In the genomic region with DNA sequence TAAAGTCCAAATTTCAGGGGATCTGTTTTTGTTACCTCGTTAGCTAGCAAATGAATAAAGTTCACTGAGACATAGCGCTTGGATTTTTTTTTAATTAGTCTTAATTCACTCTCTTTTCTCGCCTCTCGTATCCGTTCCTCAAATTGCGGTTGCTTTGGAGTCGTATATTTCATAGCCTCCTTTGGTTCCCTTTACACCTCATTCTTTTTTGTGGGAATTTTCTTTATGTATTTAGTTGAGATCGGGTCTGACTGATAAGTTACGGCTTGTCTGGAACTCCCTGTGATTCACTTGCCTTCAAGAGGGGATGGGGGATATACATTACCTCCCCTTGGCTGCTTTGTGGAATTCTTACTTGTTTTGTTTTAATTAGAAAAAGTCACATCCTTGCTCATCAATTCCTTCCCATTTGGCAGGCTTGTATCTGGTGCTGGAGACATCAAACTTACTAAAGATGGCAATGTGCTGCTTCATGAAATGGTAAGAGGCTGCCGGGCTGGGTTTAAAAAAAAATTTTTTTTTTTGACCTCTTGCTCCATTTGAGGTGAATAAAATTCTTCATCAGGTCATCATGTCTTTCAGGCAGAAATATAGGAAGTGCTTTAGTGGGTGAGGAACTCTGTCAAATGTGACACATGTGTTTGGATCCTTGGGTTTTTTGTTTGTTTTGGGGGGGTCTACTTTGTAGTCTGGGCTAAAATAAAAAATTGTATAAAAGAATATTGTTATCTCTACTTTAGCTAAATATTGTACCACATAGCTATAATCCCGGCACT, we compare ENCODE assay signal across 8 mouse cellular contexts. TPM values are rescaled to one million over a fixed set of nuclear protein-coding genes. Genes with fewer than 3 reads are reported as not detected.
DNase-seq lines count a peak whose midpoint lies in the region; ATAC-seq and TF ChIP-seq lines count a peak whose summit lies in the region.

No protein-coding gene starts in this region.

- H3K79me2 ChIP-seq in CH12.LX (replicated peaks; ENCODE audit: control insufficient read depth, extremely low read depth, insufficient read depth, poor library complexity, severe bottlenecking): peaks cover 50% of the 10 kb centered on the region

- H3K9ac ChIP-seq in heart, embryonic 11.5 days (ENCODE audit: low read depth, low read length): peak overlapping the region; percentile 99
- H3K9ac ChIP-seq in CH12.LX (ENCODE audit: insufficient read depth, low read depth): peak overlapping the region; percentile 84
- peak overlapping the region; percentile 94 for H3K9ac ChIP-seq in forebrain, embryonic 15.5 days (replicated peaks)
- peak overlapping the region; percentile 84 for H3K9ac ChIP-seq in liver, embryonic 15.5 days

- DNase-seq in heart, adult 9 months (ENCODE audit: low spot score in 2 of 2): no peak
- no peak for DNase-seq in CH12.LX (ENCODE audit: extremely low read depth)
- no peak for DNase-seq in right cerebral cortex, postnatal 36 days (ENCODE audit: low spot score in 2 of 2)
- no peak for DNase-seq in right cerebral cortex, postnatal 25 days

- 12% methylated on average over 11 of the region's 11 CpGs for WGBS in heart, embryonic 11.5 days (ENCODE audit: insufficient replicate concordance)
- WGBS in forebrain, embryonic 15.5 days: 15% methylated on average over 11 of the region's 11 CpGs
- 8% methylated on average over 11 of the region's 11 CpGs for WGBS in liver, embryonic 15.5 days (ENCODE audit: insufficient replicate concordance)

- H3K4me2 ChIP-seq in heart, embryonic 11.5 days: peak overlapping the region; percentile 78
- H3K4me2 ChIP-seq in CH12.LX (ENCODE audit: insufficient read depth, low read depth, poor library complexity, severe bottlenecking): peak overlapping the region; percentile 97
- H3K4me2 ChIP-seq in forebrain, embryonic 15.5 days (replicated peaks): peak overlapping the region; percentile 49
- peak overlapping the region; percentile 73 for H3K4me2 ChIP-seq in liver, embryonic 15.5 days

- H3K27me3 ChIP-seq in heart, embryonic 11.5 days (ENCODE audit: control insufficient read depth, insufficient read depth, low read length): no peaks in the 10 kb centered on the region
- no peaks in the 10 kb centered on the region for H3K27me3 ChIP-seq in CH12.LX (replicated peaks)
- H3K27me3 ChIP-seq in forebrain, embryonic 15.5 days: no peaks in the 10 kb centered on the region
- no peaks in the 10 kb centered on the region for H3K27me3 ChIP-seq in liver, embryonic 15.5 days

- peak overlapping the region; percentile 100 for H3K27ac ChIP-seq in heart, embryonic 11.5 days (ENCODE audit: low read depth, low read length)
- H3K27ac ChIP-seq in CH12.LX (ENCODE audit: insufficient read depth, low read depth): no peak overlapping the region
- H3K27ac ChIP-seq in forebrain, embryonic 15.5 days (replicated peaks): peak overlapping the region; percentile 86; the same call in 1 of the 2 replicates
- peak overlapping the region; percentile 99 for H3K27ac ChIP-seq in liver, embryonic 15.5 days (replicated peaks)

- TF ChIP-seq EP300 in CH12.LX (IDR thresholded peaks at IDR 0.05; ENCODE audit: low read length): no peak

- no peak for TF ChIP-seq RAD21 in CH12.LX (IDR thresholded peaks at IDR 0.05; ENCODE audit: low read depth, low read length)

- peaks cover 29% of the 10 kb centered on the region for H3K36me3 ChIP-seq in heart, embryonic 11.5 days (ENCODE audit: control insufficient read depth, insufficient read depth, low read length)
- H3K36me3 ChIP-seq in CH12.LX (replicated peaks in 1 of 2; ENCODE audit: control insufficient read depth in 1 of 2, insufficient read depth in 1 of 2, low read length in 1 of 2): peaks cover 37 to 44% of the 10 kb centered on the region in 2 experiments
- H3K36me3 ChIP-seq in forebrain, embryonic 15.5 days: peaks cover 42% of the 10 kb centered on the region
- H3K36me3 ChIP-seq in liver, embryonic 15.5 days (replicated peaks): peaks cover 41% of the 10 kb centered on the region

- dilution Hi-C loops in CH12.LX (cut with MboI; ENCODE audit: extremely low pct_ligation_motif_present, extremely low pct_unique_long_range_greater_than_20kb, low sequenced_read_pairs): no loop called here

- peak overlapping the region; percentile 94 for H3K4me3 ChIP-seq in heart, embryonic 11.5 days (ENCODE audit: low read depth, low read length)
- H3K4me3 ChIP-seq in CH12.LX (replicated peaks in 1 of 3; ENCODE audit: low read depth in 2 of 3, low read length in 2 of 3, poor library complexity in 1 of 3): peak overlapping the region; percentile 88 to 95 (median 90)
- peak overlapping the region; percentile 92 for H3K4me3 ChIP-seq in forebrain, embryonic 15.5 days
- H3K4me3 ChIP-seq in liver, embryonic 15.5 days (replicated peaks): peak overlapping the region; percentile 88

- H3K4me1 ChIP-seq in heart, embryonic 11.5 days (ENCODE audit: control insufficient read depth, insufficient read depth, low read length): peaks cover 7% of the 10 kb centered on the region
- H3K4me1 ChIP-seq in CH12.LX (ENCODE audit: control insufficient read depth in 1 of 2, insufficient read depth in 2 of 2): peaks cover 7 to 49% of the 10 kb centered on the region in 2 experiments
- H3K4me1 ChIP-seq in forebrain, embryonic 15.5 days: peaks cover 15% of the 10 kb centered on the region
- peaks cover 41% of the 10 kb centered on the region for H3K4me1 ChIP-seq in liver, embryonic 15.5 days (replicated peaks)

- no peak for ATAC-seq in heart, embryonic 11.5 days (replicated peaks; ENCODE audit: insufficient number of reproducible peaks, low FRiP score, low TSS enrichment)
- no peak for ATAC-seq in forebrain, embryonic 15.5 days (replicated peaks)
- no peak for ATAC-seq in liver, embryonic 15.5 days (ENCODE audit: insufficient read depth)
- ATAC-seq in cerebellum, adult (ENCODE audit: insufficient number of reproducible peaks, low FRiP score, low TSS enrichment): no peak

- H3K9me3 ChIP-seq in heart, embryonic 11.5 days (replicated peaks; ENCODE audit: control insufficient read depth, low read length): no peaks in the 10 kb centered on the region
- H3K9me3 ChIP-seq in CH12.LX (replicated peaks; ENCODE audit: low read length): no peaks in the 10 kb centered on the region
- no peaks in the 10 kb centered on the region for H3K9me3 ChIP-seq in forebrain, embryonic 15.5 days
- H3K9me3 ChIP-seq in liver, embryonic 15.5 days (replicated peaks): no peaks in the 10 kb centered on the region

- TF ChIP-seq POLR2A in CH12.LX (IDR thresholded peaks at IDR 0.05; ENCODE audit: low read depth, low read length): no peak

- TF ChIP-seq CTCF in CH12.LX (conservative IDR thresholded peaks at IDR 0.05 in 1 of 2, IDR thresholded peaks at IDR 0.05 in 1 of 2; ENCODE audit: low read depth in 2 of 2, low read length in 2 of 2): no peak

- in situ Hi-C loops in CH12.LX (cut with MboI; ENCODE audit: low pct_ligation_motif_present, low pct_unique_long_range_greater_than_20kb, low sequenced_read_pairs): no loop called here

TF ChIP-seq in CH12.LX, 34 proteins besides CTCF, POLR2A, EP300 and RAD21:
- peak; percentile 58; the same call in 1 of the 2 replicates for TF ChIP-seq CHD1 (IDR thresholded peaks at IDR 0.05; ENCODE audit: low read depth, low read length)
- no peak for TF ChIP-seq GABPA (IDR thresholded peaks at IDR 0.05; ENCODE audit: insufficient replicate concordance, low read depth, low read length)
- TF ChIP-seq IRF4 (IDR thresholded peaks at IDR 0.05; ENCODE audit: low read depth, low read length): no peak
- no peak for TF ChIP-seq PAX5 (IDR thresholded peaks at IDR 0.05; ENCODE audit: low read length)

RNA-seq across cellular contexts. Expression of a gene that starts 0.8 kb away (rescaled TPM):
- 33.1 and 34.9 TPM in 2 replicates for polyA plus RNA-seq in heart, embryonic 11.5 days (2014; fragmentation: Nextera tagmentation; extraction: Ambion mirVana)
- total RNA-seq in CH12.LX (2012; rRNA removed) (145 and 232 TPM in 2 replicates), CH12.LX (2014; rRNA removed) (199 and 252 TPM in 2 replicates)
- polyA plus RNA-seq in CH12.LX (2012; ENCODE audit: insufficient read length, low read depth): 128 and 139 TPM in 2 replicates
- polyA plus RNA-seq in forebrain, embryonic 15.5 days (2015; fragmentation: Nextera tagmentation; extraction: Ambion mirVana): 47.9 and 48.0 TPM in 2 replicates
- polyA plus RNA-seq in liver, embryonic 15.5 days (2015; fragmentation: Nextera tagmentation; extraction: Ambion mirVana): 84.1 and 86.5 TPM in 2 replicates

RNA-seq across cellular contexts. Expression of a gene that starts 58.8 kb away (rescaled TPM):
- polyA plus RNA-seq in heart, embryonic 11.5 days (2014; fragmentation: Nextera tagmentation; extraction: Ambion mirVana): 35.6 and 37.3 TPM in 2 replicates
- total RNA-seq in CH12.LX (2012; rRNA removed): 43.0 and 47.8 TPM in 2 replicates
- total RNA-seq in CH12.LX (2014; rRNA removed): 30.7 and 34.6 TPM in 2 replicates
- polyA plus RNA-seq in CH12.LX (2012; ENCODE audit: insufficient read length, low read depth): 39.7 and 50.3 TPM in 2 replicates
- polyA plus RNA-seq in forebrain, embryonic 15.5 days (2015; fragmentation: Nextera tagmentation; extraction: Ambion mirVana): 25.4 and 27.0 TPM in 2 replicates
- polyA plus RNA-seq in liver, embryonic 15.5 days (2015; fragmentation: Nextera tagmentation; extraction: Ambion mirVana): 17.6 and 18.5 TPM in 2 replicates
